Mouse (Mus musculus) 3T3-L1 (cell line): ENCODE measurements around the gene Trrap.
A peak's percentile ranks its signal among the peaks of the same experiment; 100 is the strongest.

ENCODE experiments used
- DNase-seq: peaks from one replicate; pipeline ENCODE4 v3.0.0-alpha.2; 2015; ENCODE audit warnings: low read depth, low spot score

Trrap gene

DNA sequence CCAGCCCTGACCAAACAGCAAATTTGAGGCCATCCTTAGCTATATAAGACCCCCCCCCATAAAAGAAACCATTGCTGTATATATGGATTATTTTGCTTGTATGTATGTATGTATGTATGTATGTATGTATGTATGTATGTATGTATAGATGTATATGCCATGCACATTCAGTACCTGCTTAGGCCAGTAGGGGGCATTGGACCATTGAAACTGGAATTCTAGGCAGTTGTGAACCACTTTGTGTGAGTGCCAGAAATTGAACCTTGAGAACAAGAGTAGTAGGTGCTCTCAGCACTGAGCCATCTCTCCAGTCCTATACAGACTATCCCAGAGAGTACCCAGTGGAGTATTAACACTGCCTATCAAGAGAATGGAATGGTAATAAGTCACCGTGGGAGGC lies 104.2 kb downstream of the Trrap start:
- DNase-seq, result peak; percentile 36

- DNase-seq, result no peak
Measured at GRCm38 (mm10) chr5:144872326-144872725, 104.8 kb downstream of the Trrap start.

- no peak for DNase-seq
Measured at GRCm38 (mm10) chr5:144872867-144873266, 105.3 kb downstream of the Trrap start.

DNA sequence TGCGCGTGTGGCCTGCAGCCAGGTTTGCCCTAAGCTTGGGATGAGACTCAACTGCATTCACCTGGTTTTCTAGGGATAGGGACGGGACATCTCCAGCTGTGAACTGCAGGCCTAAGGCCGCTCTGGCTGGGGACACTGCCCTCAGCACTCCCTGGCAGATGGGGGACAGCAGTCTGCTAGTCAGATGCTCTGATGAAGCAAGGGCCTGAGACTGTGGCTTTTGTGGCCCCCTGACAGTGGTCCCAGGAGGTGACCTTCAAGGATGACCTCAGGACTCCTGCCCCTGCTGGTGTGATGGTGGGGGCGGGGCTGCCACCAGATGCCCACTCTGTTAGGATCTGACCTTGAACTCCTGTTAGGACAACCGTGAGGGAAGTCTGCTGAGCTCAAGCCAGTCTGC lies 107.7 kb downstream of the Trrap start:
- DNase-seq, result no peak

- peak; percentile 72 for DNase-seq
Measured at GRCm38 (mm10) chr5:144875892-144876291, 108.4 kb downstream of the Trrap start.

DNA sequence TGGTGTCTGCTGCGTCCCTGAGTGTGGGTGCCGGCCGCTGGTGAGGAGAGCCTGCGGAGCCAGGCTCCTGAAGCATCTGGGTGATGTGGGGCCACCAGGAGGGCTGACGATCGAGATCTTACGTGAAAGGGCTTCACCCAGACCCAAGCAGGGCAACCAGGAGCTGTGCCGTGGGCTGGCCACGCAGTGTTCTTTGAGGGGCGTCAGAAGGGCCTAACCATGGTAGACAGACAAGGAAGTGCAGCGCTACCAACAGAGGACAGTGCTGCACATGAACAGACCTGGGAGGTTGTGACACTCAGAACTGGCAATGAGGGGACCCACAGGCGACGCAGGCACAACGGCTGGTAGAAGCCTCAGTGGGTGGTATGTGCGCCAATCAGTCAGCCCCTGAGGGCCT lies 109.5 kb downstream of the Trrap start:
- no peak for DNase-seq

GRCm38 (mm10) chr5:144881670-144882399 lies 114.3 kb downstream of the Trrap start:
- no peak for DNase-seq

DNA sequence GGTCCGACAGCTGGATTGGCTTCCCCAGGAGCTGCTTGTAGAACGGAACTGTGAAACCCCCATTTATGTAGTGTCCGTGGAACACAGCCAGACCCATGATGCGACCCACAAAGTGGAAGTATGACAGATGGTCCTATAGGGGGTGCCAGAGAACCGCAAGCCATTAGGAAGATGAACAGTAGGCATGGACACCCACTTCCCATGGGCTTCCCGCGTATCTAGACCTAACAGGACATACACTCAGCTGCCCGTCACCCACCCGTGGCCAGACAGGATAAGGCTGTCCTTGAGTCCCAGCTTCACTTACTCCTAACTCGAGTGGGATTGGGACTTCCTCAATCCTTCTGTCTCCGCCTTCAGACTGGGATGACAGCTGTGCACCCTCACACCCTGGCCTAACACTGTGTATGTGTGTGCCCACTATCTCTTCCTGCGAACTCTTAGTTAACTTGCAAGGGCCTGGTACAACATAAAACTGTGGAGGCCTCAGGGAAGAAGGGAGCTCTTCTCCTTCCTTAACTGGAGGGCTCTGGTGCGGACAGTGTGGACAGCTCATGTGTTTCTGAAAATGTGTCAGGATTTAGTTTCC lies 117.2 kb downstream of the Trrap start:
- DNase-seq, result peak; percentile 42

- no peak for DNase-seq
Measured at GRCm38 (mm10) chr5:144885968-144886650, 118.6 kb downstream of the Trrap start.

DNA sequence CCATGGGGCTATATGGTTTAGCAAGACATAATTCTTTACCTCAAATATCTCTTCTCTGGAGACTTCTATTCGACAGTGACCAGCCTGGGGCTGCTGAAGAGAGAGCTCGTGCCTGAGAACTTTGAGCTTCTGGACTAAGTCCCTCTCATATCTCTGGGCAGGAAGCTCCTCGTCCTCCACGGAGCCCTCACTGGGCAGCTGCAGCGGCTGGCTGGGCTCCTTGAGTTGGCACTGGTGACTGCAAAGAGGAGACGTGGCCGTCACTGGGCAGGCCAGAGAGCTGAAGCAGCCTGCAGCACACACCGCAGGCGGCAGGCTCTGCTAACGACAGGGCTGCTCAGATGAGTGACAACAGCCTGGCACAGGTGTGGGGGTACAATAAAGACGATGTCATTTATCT lies 123.7 kb downstream of the Trrap start:
- no peak for DNase-seq

- no peak for DNase-seq
Measured at GRCm38 (mm10) chr5:144897881-144898280, 130.3 kb downstream of the Trrap start.

- peak; percentile 99 for DNase-seq
Measured at GRCm38 (mm10) chr5:144898448-144899052, 131.0 kb downstream of the Trrap start.

GRCm38 (mm10) chr5:144901035-144901434 lies 133.5 kb downstream of the Trrap start:
- no peak for DNase-seq

DNA sequence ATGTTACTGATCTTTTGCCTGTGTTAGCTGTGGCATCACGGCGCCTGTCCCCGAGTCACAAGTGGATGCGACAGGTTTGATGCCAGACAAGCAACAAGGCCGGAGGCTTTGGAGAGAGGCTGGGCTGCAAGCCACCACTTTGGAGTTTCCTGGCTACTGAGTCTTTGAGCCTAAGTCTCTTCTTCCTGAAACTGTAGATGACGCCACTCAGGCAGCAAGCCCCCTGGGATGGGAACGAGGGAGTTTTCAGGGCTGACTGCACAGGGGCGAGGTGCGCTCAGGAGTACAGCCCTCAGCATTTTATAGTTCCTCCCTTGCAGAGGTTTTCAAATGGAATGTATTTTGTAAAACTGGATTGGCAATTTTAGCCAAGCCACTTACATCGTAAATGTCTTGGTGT lies 134.3 kb downstream of the Trrap start:
- no peak for DNase-seq

DNA sequence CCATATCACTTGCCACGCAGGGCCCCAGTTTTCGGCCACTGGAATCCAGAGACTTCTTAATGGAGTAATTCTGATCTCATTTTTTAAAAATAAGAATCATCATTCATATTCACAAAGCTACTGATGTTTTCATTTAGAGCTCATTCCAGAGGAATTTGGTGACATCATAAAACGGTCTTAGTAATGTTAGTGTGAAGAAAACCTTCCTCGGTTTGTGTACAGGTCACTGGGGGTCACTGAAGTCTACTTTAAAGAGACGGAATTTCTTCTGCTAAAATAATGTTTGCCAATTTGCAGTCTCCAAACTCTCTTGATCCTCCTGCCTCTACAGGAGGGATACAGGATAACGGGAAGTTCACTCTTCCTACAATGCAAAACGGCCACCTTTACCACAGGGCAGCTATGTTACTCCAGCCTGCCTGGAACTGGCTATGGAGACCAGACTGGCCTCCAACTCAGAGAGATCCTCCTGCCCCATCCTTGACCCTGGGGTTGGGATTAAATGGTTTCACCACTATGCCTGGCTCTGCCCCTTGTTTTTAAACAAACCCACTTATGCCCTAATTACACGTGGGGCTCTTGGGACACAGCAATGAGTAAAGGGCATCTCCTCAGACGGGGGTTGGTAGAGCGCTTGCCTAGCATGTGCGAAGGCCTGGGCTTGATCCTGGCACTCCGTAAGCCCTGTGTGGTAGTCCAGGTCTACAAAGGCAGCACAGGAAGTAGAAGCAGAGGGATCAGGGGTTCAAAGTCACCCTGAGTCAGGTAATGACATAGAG lies 137.0 kb downstream of the Trrap start:
- peak; percentile 81 for DNase-seq

DNA sequence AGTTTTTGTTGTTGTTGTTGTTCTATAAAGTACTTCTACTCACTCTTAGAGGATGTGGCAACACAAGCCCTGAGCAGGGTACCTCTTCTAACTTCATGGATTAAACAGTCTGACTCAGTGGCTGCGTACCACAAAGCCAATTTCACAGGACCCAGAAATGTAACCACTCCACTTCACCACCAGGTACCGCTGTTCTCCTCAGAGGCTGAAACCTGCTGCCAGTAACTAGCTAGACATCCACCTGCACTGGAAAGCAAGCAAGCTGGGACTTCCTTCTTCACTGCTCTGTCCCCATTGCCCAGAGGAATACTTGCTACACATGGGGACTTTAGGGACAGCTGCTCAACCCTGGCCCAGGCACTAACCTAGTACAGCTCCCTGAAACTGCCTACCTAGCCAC lies 140.1 kb downstream of the Trrap start:
- DNase-seq, result no peak
